Mouse (Mus musculus) adrenal gland, postnatal 14 days (tissue): ENCODE results near the gene Rad51b. TPM values are rescaled to one million over a fixed set of nuclear protein-coding genes. Genes with fewer than 3 reads are reported as not detected.
A peak's percentile ranks its signal among the peaks of the same experiment; 100 is the strongest.

Experiments used
- DNase-seq: peaks from one replicate; pipeline ENCODE4 v3.0.0; 2021; ENCODE audit warnings: mixed read lengths
- total RNA-seq: library from RNA; stranded (reverse); gene quantifications from 2 replicates; pipeline ENCODE4 v1.2.3, GENCODE M21; 2021

Gene Rad51b
- total RNA-seq, 1 experiment from 2014 or later: 1.6 TPM

DNA sequence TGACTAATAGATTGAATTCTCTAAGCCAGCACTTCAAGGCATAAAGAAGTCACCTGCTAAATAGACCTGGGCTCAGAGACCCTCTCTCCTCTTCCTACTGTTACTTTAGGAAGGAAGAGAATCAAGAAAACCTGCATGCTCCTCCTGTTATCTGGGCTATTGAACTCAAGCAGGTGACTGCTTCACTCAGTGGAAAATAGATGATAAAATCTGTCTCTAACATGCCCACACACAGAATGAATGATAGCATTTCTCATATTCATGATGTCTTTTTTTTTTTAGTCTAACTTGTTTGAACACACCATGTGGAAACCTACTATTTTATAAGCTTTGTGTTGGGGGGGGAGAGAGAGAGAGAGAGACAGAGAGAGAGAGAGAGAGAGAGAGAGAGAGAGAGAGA is 352.7 kb downstream of the Rad51b start:
- DNase-seq: no peak

DNA sequence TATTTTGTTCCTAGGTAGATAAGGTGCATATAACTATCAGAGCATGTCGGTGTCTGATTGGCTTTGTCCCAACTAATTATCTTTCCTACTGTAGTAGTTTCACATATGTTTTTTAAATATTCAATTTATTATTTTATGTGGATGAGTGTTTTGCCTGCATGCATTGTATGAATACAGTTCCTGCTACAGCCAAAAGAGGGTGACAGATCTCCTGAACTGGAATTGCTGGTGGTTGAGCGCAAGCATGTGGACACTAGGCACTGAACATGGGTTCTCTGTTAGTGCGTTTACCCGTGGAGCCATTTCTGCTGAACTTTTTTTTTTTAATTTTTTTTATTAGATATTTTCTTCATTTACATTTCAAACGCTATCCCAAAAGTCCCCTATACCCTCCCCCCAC is 358.1 kb downstream of the Rad51b start:
- DNase-seq: no peak

DNA sequence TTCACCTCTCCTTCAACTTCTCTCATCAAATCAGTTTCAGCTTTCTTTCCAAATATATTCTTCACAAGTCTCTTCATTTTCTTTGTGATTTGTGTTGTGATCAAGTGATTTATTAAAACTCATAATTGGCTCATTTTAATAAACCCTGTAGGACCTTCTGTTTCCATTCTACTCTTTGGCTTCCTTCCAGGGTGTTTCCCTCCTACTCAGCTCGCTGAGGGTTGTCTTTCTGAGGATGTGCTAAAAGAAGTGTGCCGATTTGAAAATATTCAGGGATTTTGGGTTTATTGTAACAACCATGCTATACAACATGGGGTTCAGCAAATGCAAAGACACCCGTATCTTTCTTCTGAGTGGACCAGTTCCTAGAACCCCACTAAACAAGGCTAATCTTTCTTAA is 361.8 kb downstream of the Rad51b start:
- DNase-seq: no peak

DNA sequence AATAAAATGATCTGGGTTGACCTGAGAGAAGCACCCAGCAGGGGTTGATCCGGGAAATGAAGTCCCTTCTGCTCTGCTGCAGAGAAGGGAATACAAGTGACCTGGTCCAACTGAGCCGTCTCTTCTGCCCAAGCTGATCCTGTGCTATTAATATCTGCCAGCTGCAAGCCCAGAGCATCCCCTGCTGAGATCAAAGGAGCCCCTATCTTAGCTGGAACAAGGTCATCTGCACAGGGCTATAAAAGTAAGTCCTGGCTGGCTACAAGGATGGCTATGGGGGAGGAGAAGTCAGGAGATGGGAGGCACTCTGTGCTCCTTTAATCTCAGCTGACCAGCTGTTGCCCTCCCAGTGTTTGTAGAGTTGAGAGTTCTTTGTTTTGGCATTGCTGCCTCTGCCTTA is 364.2 kb downstream of the Rad51b start:
- DNase-seq: peak; percentile 76

DNA sequence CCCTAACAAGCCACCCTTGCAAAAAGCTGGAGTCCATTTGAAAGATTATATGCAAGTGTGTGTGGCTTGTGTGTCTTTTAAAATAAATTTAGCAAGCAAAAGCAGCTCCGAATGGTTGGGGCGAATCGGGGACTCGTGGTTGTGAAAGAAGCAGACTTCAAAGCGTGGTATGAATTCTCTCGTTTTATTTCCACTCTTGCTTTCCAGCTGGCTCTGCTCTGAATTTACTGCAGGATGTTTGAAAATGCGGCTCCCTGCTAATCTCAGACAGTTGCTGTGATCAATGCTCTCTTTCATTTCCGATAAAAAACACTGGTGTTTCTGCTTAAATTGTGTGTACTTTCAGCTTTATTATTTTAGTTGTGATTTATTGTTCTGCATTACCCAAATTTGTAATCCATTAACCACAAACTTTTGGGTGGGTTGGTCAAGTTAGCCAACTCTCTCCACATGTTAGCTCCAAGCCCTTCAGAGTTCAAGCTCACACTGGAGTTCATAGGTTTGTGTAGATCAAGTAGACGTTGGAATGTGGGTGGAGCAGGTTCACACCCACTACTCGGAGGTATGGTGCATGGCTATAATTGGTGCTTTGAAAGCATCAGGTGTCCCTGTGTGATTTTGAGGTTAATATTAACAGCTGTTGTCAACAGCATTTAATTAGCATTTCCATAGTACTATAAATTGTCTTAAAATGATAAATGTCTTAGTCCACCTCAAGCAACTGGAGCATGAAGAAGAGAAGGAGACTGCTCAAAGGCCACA is 366.2 kb downstream of the Rad51b start:
- DNase-seq: peak; percentile 40

DNA sequence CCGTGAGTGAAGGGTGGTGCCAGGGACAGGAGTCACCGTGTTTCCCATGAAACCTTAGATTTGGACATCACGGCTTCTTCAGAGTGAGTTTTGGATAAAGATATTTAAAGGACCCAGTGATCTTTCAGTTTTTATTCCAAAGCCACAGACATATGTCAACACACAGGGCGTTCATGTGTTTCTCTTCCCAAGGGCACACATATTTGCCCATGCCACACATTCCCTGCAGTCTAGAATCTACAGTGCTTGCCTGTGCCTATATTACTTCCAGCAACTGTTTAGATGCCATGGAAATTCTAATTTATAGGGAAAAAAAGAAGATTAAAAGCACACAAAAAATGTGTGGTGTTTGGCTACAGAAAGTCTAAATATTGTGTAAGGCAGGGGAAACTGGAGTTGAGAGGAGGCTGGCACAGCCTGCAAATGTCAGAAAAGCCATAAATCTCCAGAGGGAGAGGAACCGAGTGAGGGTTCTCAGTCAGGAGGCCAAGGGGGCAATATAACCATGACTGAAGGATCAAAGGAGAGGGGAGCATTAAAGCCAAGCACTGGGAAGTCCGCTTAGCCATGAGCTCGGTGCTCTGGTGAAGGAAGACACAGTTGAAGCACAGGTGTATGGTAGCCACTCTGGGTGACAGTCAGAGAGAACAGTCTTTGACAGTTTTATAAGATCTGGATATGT is 367.0 kb downstream of the Rad51b start:
- DNase-seq: peak; percentile 50

GRCm38 (mm10) chr12:79674846-79675439 is 377.9 kb downstream of the Rad51b start:
- no peak for DNase-seq

- DNase-seq: peak; percentile 36
Observed at GRCm38 (mm10) chr12:79675440-79676176, 378.5 kb downstream of the Rad51b start.

DNA sequence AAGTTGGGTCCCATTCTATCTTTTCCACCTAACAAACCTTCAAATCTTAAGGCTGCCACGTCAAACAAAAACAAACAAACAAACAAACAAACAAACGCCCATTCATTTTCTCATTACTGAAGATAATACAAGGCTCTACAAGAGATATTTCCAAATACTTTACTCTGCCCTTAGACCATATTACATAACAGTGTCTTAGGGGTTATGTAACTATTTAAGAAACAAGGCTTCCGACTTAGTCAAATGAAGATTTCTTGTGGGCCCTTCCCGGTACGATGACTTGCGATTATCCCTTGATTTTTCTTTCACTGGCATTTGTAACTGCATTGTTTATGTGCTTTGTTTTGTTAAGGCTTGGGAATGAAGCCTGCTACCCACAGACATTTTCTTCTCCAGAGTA is 379.2 kb downstream of the Rad51b start:
- DNase-seq: no peak

GRCm38 (mm10) chr12:79676896-79677295 is 379.8 kb downstream of the Rad51b start:
- peak; percentile 37 for DNase-seq

DNA sequence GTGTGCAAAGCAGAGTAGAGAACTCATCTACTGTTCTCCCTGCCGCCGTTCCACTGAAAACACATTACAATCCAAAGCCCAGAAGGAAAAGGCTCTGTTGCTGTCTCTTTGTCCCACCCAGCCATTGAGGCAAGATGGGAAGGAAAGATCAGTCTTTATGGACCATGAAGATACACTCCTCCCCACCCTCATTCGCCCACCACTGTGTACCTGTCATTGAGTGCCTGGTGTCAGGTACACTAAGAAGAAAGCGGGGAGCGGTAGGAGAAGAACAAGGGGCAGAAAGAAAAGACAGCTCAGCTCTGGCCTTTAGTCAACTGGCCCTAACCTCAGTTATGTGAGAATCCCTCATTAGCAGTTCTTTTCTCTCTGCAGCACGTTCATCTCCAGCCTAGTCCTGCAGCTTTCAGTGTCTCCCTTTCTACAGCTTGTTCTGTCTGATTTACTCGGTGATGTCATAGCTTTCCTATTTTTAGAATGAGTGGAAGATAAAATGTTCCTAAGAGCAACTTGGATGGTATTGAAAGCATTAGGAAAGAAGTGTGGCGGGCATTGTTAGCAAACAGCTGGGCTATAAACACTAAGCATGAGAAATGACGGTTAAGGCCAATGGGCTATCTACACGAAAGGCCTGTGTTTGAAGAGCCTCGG is 382.3 kb downstream of the Rad51b start:
- DNase-seq: no peak

GRCm38 (mm10) chr12:79679941-79680697 is 383.0 kb downstream of the Rad51b start:
- no peak for DNase-seq

DNA sequence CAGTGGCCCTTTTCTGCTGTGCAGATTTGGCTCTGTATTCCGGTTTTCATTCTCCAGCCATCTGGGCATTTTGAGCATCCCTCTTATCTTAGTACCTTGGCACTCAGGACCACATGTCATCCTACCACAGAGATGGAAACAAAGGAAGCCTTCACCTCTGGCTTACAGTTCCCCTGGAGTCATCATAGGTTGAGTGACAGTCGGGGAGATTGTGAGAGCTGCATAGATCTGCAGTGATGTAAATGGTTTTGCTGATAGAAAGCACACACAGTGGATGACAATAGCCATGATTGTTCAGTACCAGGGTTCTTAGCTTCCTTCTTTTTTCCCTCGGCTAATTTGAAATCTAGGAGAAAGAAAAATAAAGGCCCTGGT is 383.6 kb downstream of the Rad51b start:
- DNase-seq: no peak

GRCm38 (mm10) chr12:79681571-79681970 is 384.5 kb downstream of the Rad51b start:
- DNase-seq: no peak

GRCm38 (mm10) chr12:79683350-79683749 is 386.3 kb downstream of the Rad51b start:
- no peak for DNase-seq

- no peak for DNase-seq
Observed at GRCm38 (mm10) chr12:79683759-79684158, 386.7 kb downstream of the Rad51b start.

- no peak for DNase-seq
Observed at GRCm38 (mm10) chr12:79684338-79684737, 387.3 kb downstream of the Rad51b start.

- DNase-seq: no peak
Observed at GRCm38 (mm10) chr12:79686594-79687325, 389.7 kb downstream of the Rad51b start.

DNA sequence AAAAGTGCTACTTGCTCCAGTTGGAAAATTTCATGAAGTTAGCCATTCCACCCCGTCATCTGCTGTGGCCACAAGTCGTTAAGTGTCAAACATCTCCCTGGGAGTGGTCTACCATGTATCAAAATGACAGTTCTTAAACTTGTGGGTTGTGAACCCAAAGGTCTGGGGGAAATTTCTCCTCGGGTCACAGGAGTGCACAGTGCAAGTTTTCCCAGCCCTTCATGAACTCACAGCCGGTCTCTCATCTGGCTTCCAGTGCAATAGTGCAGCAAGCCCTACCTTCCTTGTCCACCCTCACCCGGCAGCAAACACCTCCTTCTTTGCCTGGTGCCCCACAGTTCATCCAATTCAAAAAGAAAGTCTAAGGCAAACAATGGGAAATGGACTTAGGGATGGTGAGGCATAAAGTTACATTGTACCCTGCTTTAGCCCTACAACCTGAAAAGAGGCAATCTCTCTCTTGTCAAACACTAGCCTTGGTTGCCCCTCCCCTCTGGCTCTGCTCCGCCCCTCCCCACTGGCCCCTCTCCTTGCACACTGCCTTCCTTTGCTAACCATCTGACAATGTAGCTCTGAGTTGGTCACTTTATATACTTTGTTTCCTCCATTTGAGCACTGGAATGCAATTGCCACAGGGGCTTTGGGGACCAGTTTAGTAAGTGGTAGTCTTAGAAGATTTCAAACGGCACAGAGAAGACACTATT is 390.8 kb downstream of the Rad51b start:
- no peak for DNase-seq

DNA sequence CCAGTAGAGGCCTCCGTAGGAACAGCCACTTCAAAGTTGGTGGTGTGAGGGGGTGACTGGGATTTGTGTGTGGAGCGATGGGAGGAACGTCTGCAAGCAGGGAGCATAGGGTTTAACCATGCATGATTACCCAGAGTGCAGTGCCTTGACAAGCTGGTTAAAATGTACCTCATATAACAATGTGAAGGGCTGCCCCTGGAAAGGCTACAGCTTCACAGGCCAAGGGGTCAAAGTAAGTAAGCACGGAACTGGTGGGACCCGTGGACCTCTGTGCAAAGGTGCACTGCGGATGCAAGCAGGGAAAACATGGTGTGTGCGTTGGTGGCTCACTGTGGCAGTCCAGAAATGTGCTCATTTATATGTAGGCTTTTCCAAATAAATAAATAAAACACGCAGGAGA is 392.2 kb downstream of the Rad51b start:
- DNase-seq: no peak
